27 mouse cellular contexts compared by ENCODE assay signal in genomic region chr1:51739252-51739852, GRCm38 (mm10).
A peak's percentile ranks its signal among the peaks of the same experiment; 100 is the strongest.
DNase-seq lines count a peak whose midpoint lies in the region; ATAC-seq and TF ChIP-seq lines count a peak whose summit lies in the region.
"Had no signal": no experiment of that assay in that cellular context is flagged by ENCODE, and none has a peak within 500 bp of the region (broad histone marks: within the 10 kb centered on the region; RNA-seq: fewer than 3 reads in every experiment).

No protein-coding gene starts in this region.

- peak; percentile 79 for DNase-seq in heart, adult 11 months
- DNase-seq in heart, adult 9 months (ENCODE audit: low spot score in 2 of 2), result no peak
- no peak for DNase-seq in lung, adult 2 months
- peak; percentile 55 for DNase-seq in lung, postnatal 10 days
- DNase-seq in lung, postnatal 4 days, result peak; percentile 11 to 32
- DNase-seq in urinary bladder, postnatal 36 days (ENCODE audit: low spot score in 2 of 2), result no peak
- DNase-seq: adrenal gland, postnatal 25 days; cerebellum, adult 11-12 months; cerebellum, adult 9-11 months; embryo, embryonic 11 days; forebrain, postnatal 0 days; gastrocnemius, postnatal 25 days; heart, postnatal 14 days; kidney, adult 18-20 months; kidney, postnatal 25 days; liver, embryonic 13.5 days; right cerebral cortex, postnatal 25 days had no signal

- no peak overlapping the region for H3K27ac ChIP-seq in lung, embryonic 15.5 days
- H3K27ac ChIP-seq: embryonic facial prominence, embryonic 13.5 days; hindbrain, embryonic 10.5 days; hindbrain, embryonic 15.5 days; kidney, embryonic 15.5 days; limb, embryonic 15.5 days; liver, embryonic 13.5 days; midbrain, embryonic 12.5 days; stomach, embryonic 15.5 days had no signal

- no peaks in the 10 kb centered on the region for H3K27me3 ChIP-seq in lung, embryonic 15.5 days
- H3K27me3 ChIP-seq: embryonic facial prominence, embryonic 13.5 days; hindbrain, embryonic 15.5 days; kidney, embryonic 15.5 days; limb, embryonic 15.5 days; liver, embryonic 13.5 days; midbrain, embryonic 12.5 days; stomach, embryonic 15.5 days had no signal

- peak; percentile 32; the same call in 1 of the 2 replicates for ATAC-seq in lung, embryonic 15.5 days (ENCODE audit: borderline replicate concordance, extremely low read depth, low FRiP score, low TSS enrichment)
- ATAC-seq: forebrain, postnatal 0 days; inflammation-experienced regulatory T-cells, adult 6 months had no signal

- H3K4me2 ChIP-seq in lung, embryonic 15.5 days, result no peak overlapping the region
- H3K4me2 ChIP-seq: embryonic facial prominence, embryonic 13.5 days; hindbrain, embryonic 15.5 days; kidney, embryonic 15.5 days; limb, embryonic 15.5 days; liver, embryonic 13.5 days; midbrain, embryonic 12.5 days; stomach, embryonic 15.5 days had no signal

- no peak for TF ChIP-seq CTCF in lung, adult 2 months (IDR thresholded peaks at IDR 0.05; ENCODE audit: insufficient read depth, low read length)

- H3K4me3 ChIP-seq in lung, embryonic 15.5 days, result no peak overlapping the region
- H3K4me3 ChIP-seq in lung, adult 2 months (replicated peaks; ENCODE audit: extremely low read depth, low read depth, low read length), result no peak overlapping the region
- H3K4me3 ChIP-seq: embryonic facial prominence, embryonic 13.5 days; erythroblast, embryonic 14.5 days; hindbrain, embryonic 10.5 days; hindbrain, embryonic 15.5 days; kidney, embryonic 15.5 days; limb, embryonic 15.5 days; liver, embryonic 13.5 days; midbrain, embryonic 12.5 days; stomach, embryonic 15.5 days had no signal

- H3K9ac ChIP-seq in lung, embryonic 15.5 days, result no peak overlapping the region
- H3K9ac ChIP-seq: embryonic facial prominence, embryonic 13.5 days; forebrain, postnatal 0 days; hindbrain, embryonic 15.5 days; kidney, embryonic 15.5 days; limb, embryonic 15.5 days; liver, embryonic 13.5 days; midbrain, embryonic 12.5 days; stomach, embryonic 15.5 days had no signal

- H3K4me1 ChIP-seq in lung, embryonic 15.5 days, result no peaks in the 10 kb centered on the region
- H3K4me1 ChIP-seq in lung, adult 2 months (ENCODE audit: control insufficient read depth, insufficient read depth, low read length), result peaks cover 3% of the 10 kb centered on the region
- H3K4me1 ChIP-seq: hindbrain, embryonic 15.5 days; kidney, embryonic 15.5 days; limb, embryonic 15.5 days; midbrain, embryonic 12.5 days; stomach, embryonic 15.5 days had no signal

- 36% methylated on average over 5 of the region's 5 CpGs for WGBS in lung, embryonic 15.5 days
- WGBS in lung, adult 2 months, result 48% methylated on average over 5 of the region's 5 CpGs

- H3K36me3 ChIP-seq in lung, embryonic 15.5 days, result no peaks in the 10 kb centered on the region
- H3K36me3 ChIP-seq: hindbrain, embryonic 15.5 days; liver, embryonic 13.5 days; midbrain, embryonic 12.5 days; stomach, embryonic 15.5 days had no signal

- no peak for TF ChIP-seq POLR2A in lung, adult 2 months (IDR thresholded peaks at IDR 0.05; ENCODE audit: borderline replicate concordance, extremely low read depth, low read depth, low read length)

- no peaks in the 10 kb centered on the region for H3K9me3 ChIP-seq in lung, embryonic 15.5 days
- H3K9me3 ChIP-seq: embryonic facial prominence, embryonic 13.5 days; hindbrain, embryonic 10.5 days; hindbrain, embryonic 15.5 days; kidney, embryonic 15.5 days; limb, embryonic 15.5 days; liver, embryonic 13.5 days; midbrain, embryonic 12.5 days; stomach, embryonic 15.5 days had no signal

Comparison
In these comparisons a context has a peak if more than half of its experiments do, and no peak if none do; other contexts are left out.
1. DNase-seq: peak in heart, adult 11 months (single experiment), lung, postnatal 10 days (single experiment) and lung, postnatal 4 days (2 of 2); none in heart, adult 9 months (0 of 2), lung, adult 2 months (single experiment) and urinary bladder, postnatal 36 days (0 of 2).